Mouse (Mus musculus): Measurements from ENCODE around the gene Tyro3. TPM values are rescaled to one million over a fixed set of nuclear protein-coding genes. Genes with fewer than 3 reads are reported as not detected.

Gene Tyro3
- polyA plus RNA-seq, 1 experiment from 2014 or later = 20.0 TPM

- Histone ChIP-seq H3K4me2 (no peak overlapping the region), H3K9ac (no peak overlapping the region), H3K9me3 (no peaks in the 10 kb centered on the region), H3K36me3 (no peaks in the 10 kb centered on the region), H3K27ac (no peak overlapping the region), H3K4me1 (replicated peaks) (no peaks in the 10 kb centered on the region), H3K27me3 (no peaks in the 10 kb centered on the region), H3K4me3 (no peak overlapping the region)
- no peak for ATAC-seq (ENCODE audit: low FRiP score)
Measured at GRCm38 (mm10) chr2:119840008-119840407, 42.5 kb downstream of the Tyro3 start.

DNA sequence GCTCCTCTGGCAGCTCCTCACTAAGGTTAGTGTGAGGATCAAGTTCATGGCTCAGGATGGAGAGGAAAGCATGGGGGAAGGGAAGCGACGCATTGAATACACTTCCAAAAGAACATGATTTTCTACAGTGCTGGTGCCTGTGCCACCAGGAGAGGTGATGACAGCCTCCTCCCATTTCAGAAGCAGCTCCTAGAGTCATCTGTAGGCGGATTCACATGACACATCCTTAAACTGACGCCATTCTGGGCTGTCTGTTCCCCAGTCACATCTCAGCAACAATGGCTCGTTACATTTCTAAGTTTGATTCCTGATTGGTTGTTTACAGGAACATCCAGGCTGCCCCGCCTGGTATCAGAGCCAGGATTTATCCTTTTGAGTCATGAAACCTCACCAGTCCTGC is 44.5 kb downstream of the Tyro3 start:
- Histone ChIP-seq H3K9ac (no peak overlapping the region), H3K4me3 (no peak overlapping the region), H3K36me3 (no peaks in the 10 kb centered on the region), H3K27me3 (no peaks in the 10 kb centered on the region), H3K4me1 (replicated peaks) (no peaks in the 10 kb centered on the region), H3K4me2 (no peak overlapping the region), H3K27ac (no peak overlapping the region), H3K9me3 (no peaks in the 10 kb centered on the region)
- WGBS = 77% methylated on average over 6 of the region's 6 CpGs
- ATAC-seq (ENCODE audit: low FRiP score) = no peak

GRCm38 (mm10) chr2:119843526-119843925 is 46.0 kb downstream of the Tyro3 start:
- no peak overlapping the region for H3K4me3 ChIP-seq
- WGBS = 95% methylated on average over 4 of the region's 4 CpGs
- H3K27ac ChIP-seq = no peak overlapping the region
- H3K27me3 ChIP-seq = no peaks in the 10 kb centered on the region
- no peak overlapping the region for H3K4me2 ChIP-seq
- H3K9ac ChIP-seq = no peak overlapping the region
- ATAC-seq (ENCODE audit: low FRiP score) = no peak
- H3K4me1 ChIP-seq (replicated peaks) = no peaks in the 10 kb centered on the region
- no peaks in the 10 kb centered on the region for H3K9me3 ChIP-seq
- H3K36me3 ChIP-seq = no peaks in the 10 kb centered on the region

- H3K36me3 ChIP-seq = no peaks in the 10 kb centered on the region
- H3K4me3 ChIP-seq = no peak overlapping the region
- H3K27ac ChIP-seq = no peak overlapping the region
- H3K9ac ChIP-seq = no peak overlapping the region
- H3K4me1 ChIP-seq (replicated peaks) = no peaks in the 10 kb centered on the region
- no peaks in the 10 kb centered on the region for H3K27me3 ChIP-seq
- H3K9me3 ChIP-seq = no peaks in the 10 kb centered on the region
- 81% methylated on average over 2 of the region's 2 CpGs for WGBS
- ATAC-seq (ENCODE audit: low FRiP score) = no peak
- H3K4me2 ChIP-seq = no peak overlapping the region
Measured at GRCm38 (mm10) chr2:119845882-119846546, 48.5 kb downstream of the Tyro3 start.

DNA sequence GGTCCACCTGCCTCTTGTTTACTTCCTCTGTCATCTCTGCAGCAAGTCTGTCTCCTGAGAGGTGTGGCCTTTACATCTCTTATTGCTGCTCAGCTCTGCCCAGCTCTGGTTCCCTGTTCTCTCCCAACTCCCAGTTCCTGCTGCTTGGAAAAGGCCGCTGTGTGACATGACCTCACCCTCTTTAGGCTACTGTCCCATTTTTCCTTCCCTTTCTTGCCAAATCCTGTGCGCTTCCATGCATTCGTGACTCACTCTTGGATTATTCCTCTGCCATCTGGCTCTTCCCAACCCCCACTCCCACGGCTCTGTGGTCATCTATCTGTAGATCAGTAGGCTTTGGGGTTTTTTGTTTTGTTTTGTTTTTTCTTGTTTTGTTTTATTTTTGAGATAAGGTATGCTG is 49.4 kb downstream of the Tyro3 start:
- Histone ChIP-seq H3K4me2 (no peak overlapping the region), H3K4me1 (replicated peaks) (no peaks in the 10 kb centered on the region), H3K4me3 (no peak overlapping the region), H3K9me3 (no peaks in the 10 kb centered on the region), H3K27me3 (no peaks in the 10 kb centered on the region), H3K9ac (no peak overlapping the region), H3K36me3 (no peaks in the 10 kb centered on the region), H3K27ac (no peak overlapping the region)
- ATAC-seq (ENCODE audit: low FRiP score) = no peak
- 78% methylated on average over 4 of the region's 4 CpGs for WGBS

DNA sequence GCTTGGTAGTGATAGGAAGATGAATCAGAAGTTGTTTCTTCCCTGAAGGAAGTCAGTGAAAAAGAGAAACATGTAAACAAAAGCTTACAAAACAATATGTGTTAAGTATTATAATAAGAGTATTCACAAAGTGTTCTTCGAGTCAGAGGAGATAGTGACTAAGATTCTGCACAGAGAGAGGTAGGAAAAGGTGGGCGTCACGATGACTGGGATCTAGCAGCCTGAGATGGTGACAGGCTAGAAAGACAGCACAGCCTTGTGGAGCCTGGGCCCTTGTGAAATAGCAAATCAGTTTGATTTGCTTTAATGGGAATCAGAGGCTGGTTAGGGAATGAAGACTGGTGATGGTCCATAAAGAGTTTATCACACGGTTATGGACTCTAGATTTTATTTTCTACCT is 56.3 kb downstream of the Tyro3 start:
- no peak overlapping the region for H3K4me2 ChIP-seq
- no peaks in the 10 kb centered on the region for H3K27me3 ChIP-seq
- no peak for ATAC-seq (ENCODE audit: low FRiP score)
- no peaks in the 10 kb centered on the region for H3K36me3 ChIP-seq
- H3K9me3 ChIP-seq = no peaks in the 10 kb centered on the region
- no peak overlapping the region for H3K27ac ChIP-seq
- 91% methylated on average over 4 of the region's 4 CpGs for WGBS
- no peak overlapping the region for H3K9ac ChIP-seq
- H3K4me3 ChIP-seq = no peak overlapping the region
- H3K4me1 ChIP-seq (replicated peaks) = no peaks in the 10 kb centered on the region

DNA sequence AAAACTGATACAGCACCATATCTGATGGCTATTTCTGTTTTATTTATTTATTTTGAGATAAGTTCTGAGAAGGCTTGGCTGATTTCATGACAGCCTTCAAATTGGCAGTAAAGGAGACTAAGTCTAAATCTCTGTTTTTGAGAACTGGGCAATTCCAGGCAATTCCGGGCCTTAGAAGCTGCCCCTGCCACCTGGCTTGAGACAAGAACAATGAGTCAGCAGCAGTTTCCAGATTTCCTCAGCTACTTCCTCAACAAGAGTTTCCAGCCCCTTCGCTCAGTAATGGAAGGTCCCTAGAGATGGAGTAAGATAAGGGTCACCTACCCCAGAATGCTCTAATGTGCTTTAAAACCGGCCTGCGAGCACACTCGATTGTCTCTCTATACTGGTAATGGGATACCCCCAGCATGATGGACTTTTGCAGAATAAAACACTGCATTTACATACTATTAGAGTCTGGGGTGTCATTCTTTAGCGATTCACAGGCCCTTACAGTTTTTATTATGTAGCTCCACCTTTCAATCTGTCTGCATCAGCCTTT is 57.8 kb downstream of the Tyro3 start:
- no peaks in the 10 kb centered on the region for H3K36me3 ChIP-seq
- no peak overlapping the region for H3K27ac ChIP-seq
- no peaks in the 10 kb centered on the region for H3K27me3 ChIP-seq
- no peak overlapping the region for H3K4me2 ChIP-seq
- H3K4me3 ChIP-seq = no peak overlapping the region
- no peaks in the 10 kb centered on the region for H3K4me1 ChIP-seq (replicated peaks)
- 64% methylated on average over 6 of the region's 6 CpGs for WGBS
- H3K9ac ChIP-seq = no peak overlapping the region
- H3K9me3 ChIP-seq = no peaks in the 10 kb centered on the region
- ATAC-seq (ENCODE audit: low FRiP score) = no peak

GRCm38 (mm10) chr2:119857341-119857740 is 59.8 kb downstream of the Tyro3 start:
- no peak overlapping the region for H3K4me3 ChIP-seq
- 0 out of 2 replicates have a peak, but pooled peaks cover under 1% of the 10 kb centered on the region for H3K27me3 ChIP-seq
- H3K9ac ChIP-seq = no peak overlapping the region
- H3K4me2 ChIP-seq = no peak overlapping the region
- H3K27ac ChIP-seq = no peak overlapping the region
- H3K4me1 ChIP-seq (replicated peaks) = no peaks in the 10 kb centered on the region
- no peaks in the 10 kb centered on the region for H3K36me3 ChIP-seq
- WGBS = 89% methylated on average over 2 of the region's 2 CpGs
- no peak for ATAC-seq (ENCODE audit: low FRiP score)
- no peaks in the 10 kb centered on the region for H3K9me3 ChIP-seq

GRCm38 (mm10) chr2:119864484-119864883 is 67.0 kb downstream of the Tyro3 start:
- H3K27me3 ChIP-seq = peaks cover 14% of the 10 kb centered on the region
- H3K4me3 ChIP-seq = no peak overlapping the region
- no peak for ATAC-seq (ENCODE audit: low FRiP score)
- H3K4me1 ChIP-seq (replicated peaks) = no peaks in the 10 kb centered on the region
- no peak overlapping the region for H3K27ac ChIP-seq
- H3K4me2 ChIP-seq = no peak overlapping the region
- H3K9me3 ChIP-seq = no peaks in the 10 kb centered on the region
- no peak overlapping the region for H3K9ac ChIP-seq
- H3K36me3 ChIP-seq = no peaks in the 10 kb centered on the region
- 69% methylated on average over 4 of the region's 4 CpGs for WGBS

Other genes with a start within 250 kb of the Tyro3 start
- gene Nusap1, start 179.4 kb upstream of the Tyro3 start, polyA plus RNA-seq (2015; fragmentation: Nextera tagmentation; extraction: Ambion mirVana) = 18.8 and 19.6 TPM in 2 replicates
- 6.1 and 7.4 TPM in 2 replicates for gene Oip5, start 179.3 kb upstream of the Tyro3 start, polyA plus RNA-seq (2015; fragmentation: Nextera tagmentation; extraction: Ambion mirVana)
- 43.0 and 43.2 TPM in 2 replicates for gene Ndufaf1, start 134.9 kb upstream of the Tyro3 start, polyA plus RNA-seq (2015; fragmentation: Nextera tagmentation; extraction: Ambion mirVana)
- 71.2 and 74.3 TPM in 2 replicates for gene Rtf1, start 122.7 kb upstream of the Tyro3 start, polyA plus RNA-seq (2015; fragmentation: Nextera tagmentation; extraction: Ambion mirVana)
- gene Itpka, start 55.4 kb upstream of the Tyro3 start, polyA plus RNA-seq (2015; fragmentation: Nextera tagmentation; extraction: Ambion mirVana) = 0.17 and 0.21 TPM in 2 replicates
- 0.91 and 1.4 TPM in 2 replicates for gene Ltk, start 37.3 kb upstream of the Tyro3 start, polyA plus RNA-seq (2015; fragmentation: Nextera tagmentation; extraction: Ambion mirVana)
- gene Rpap1, start 10.2 kb upstream of the Tyro3 start, polyA plus RNA-seq (2015; fragmentation: Nextera tagmentation; extraction: Ambion mirVana) = 22.2 and 22.6 TPM in 2 replicates
- gene Mga, start 99.5 kb downstream of the Tyro3 start, polyA plus RNA-seq (2015; fragmentation: Nextera tagmentation; extraction: Ambion mirVana) = 27.3 and 28.8 TPM in 2 replicates
- 4.9 and 6.2 TPM in 2 replicates for gene Mapkbp1, start 175.0 kb downstream of the Tyro3 start, polyA plus RNA-seq (2015; fragmentation: Nextera tagmentation; extraction: Ambion mirVana)
- 23.5 and 25.9 TPM in 2 replicates for gene Jmjd7, start 229.8 kb downstream of the Tyro3 start, polyA plus RNA-seq (2015; fragmentation: Nextera tagmentation; extraction: Ambion mirVana)
- gene Gm28042, start 229.8 kb downstream of the Tyro3 start, polyA plus RNA-seq (2015; fragmentation: Nextera tagmentation; extraction: Ambion mirVana) = 5.2 and 5.6 TPM in 2 replicates
- 3.7 and 4.1 TPM in 2 replicates for gene Pla2g4b, start 235.7 kb downstream of the Tyro3 start, polyA plus RNA-seq (2015; fragmentation: Nextera tagmentation; extraction: Ambion mirVana)

Data from hindbrain, embryonic 13.5 days (tissue).